Mouse (Mus musculus): ENCODE results near the gene Gm1673. TPM values are rescaled to one million over a fixed set of nuclear protein-coding genes. Genes with fewer than 3 reads are reported as not detected.
"Not testable (repeated sequence)": the region's sequence is repeated elsewhere in the genome, so short reads cannot be mapped to it uniquely, and the experiment has no call there.

Gene Gm1673
- polyA plus RNA-seq, 1 experiment: 5.3 TPM

- TF ChIP-seq FOSL1 (IDR thresholded peaks at IDR 0.05; ENCODE audit: insufficient read depth, low read length, poor library complexity, severe bottlenecking) (no peak), MYOG (IDR thresholded peaks at IDR 0.05; ENCODE audit: control insufficient read depth, extremely low read depth, insufficient read length) (no peak)
- no peak overlapping the region for H3ac ChIP-seq (ENCODE audit: control insufficient read depth, insufficient read length, low read depth)
- no peaks in the 10 kb centered on the region for H3K27me3 ChIP-seq (ENCODE audit: control insufficient read depth, insufficient read depth, insufficient read length)
- peaks cover 4% of the 10 kb centered on the region for H3K36me3 ChIP-seq (ENCODE audit: control insufficient read depth, insufficient read depth)
- H3K79me2 ChIP-seq (ENCODE audit: control insufficient read depth, insufficient read depth): peaks cover 46% of the 10 kb centered on the region
- peak overlapping the region; percentile 68 for H3K4me3 ChIP-seq (ENCODE audit: insufficient read depth, poor library complexity, severe bottlenecking)
- peaks cover 37% of the 10 kb centered on the region for H3K79me3 ChIP-seq (ENCODE audit: low read depth)
These were observed 46.0 kb upstream of the Gm1673 start for GRCm38 (mm10) chr5:33937230-33937629.

DNA sequence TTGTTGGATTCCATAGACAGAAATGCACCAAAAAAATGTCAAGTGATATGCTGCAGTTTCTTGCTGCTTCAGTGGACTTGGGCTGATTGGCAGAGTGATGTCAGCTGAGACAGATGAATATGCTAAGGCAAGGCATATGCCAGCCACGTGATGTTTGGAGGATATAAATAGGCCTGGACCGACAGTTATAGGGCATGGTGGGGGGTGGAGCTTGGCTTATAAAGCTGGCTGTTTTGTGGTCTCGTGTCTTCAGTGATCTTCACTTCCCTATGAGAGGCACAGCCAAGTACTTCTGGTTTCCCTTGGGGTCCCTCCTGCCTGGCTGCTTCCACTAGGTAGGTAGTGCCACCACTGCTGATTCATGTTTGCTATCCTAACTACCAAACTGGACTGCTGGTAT, 44.8 kb upstream of the Gm1673 start:
- Histone ChIP-seq H3K36me3 (ENCODE audit: control insufficient read depth, insufficient read depth) (no peaks in the 10 kb centered on the region), H3K4me3 (ENCODE audit: insufficient read depth, poor library complexity, severe bottlenecking) (no peak overlapping the region), H3ac (ENCODE audit: control insufficient read depth, insufficient read length, low read depth) (no peak overlapping the region), H3K79me2 (ENCODE audit: control insufficient read depth, insufficient read depth) (peaks cover 34% of the 10 kb centered on the region), H3K79me3 (ENCODE audit: low read depth) (peaks cover 26% of the 10 kb centered on the region), H3K27me3 (ENCODE audit: control insufficient read depth, insufficient read depth, insufficient read length) (no peaks in the 10 kb centered on the region)
- no peak for TF ChIP-seq FOSL1 (IDR thresholded peaks at IDR 0.05; ENCODE audit: insufficient read depth, low read length, poor library complexity, severe bottlenecking)
- TF ChIP-seq MAX (IDR thresholded peaks at IDR 0.05): no peak
- no peak for TF ChIP-seq CTCF (IDR thresholded peaks at IDR 0.05; ENCODE audit: control insufficient read depth, insufficient read depth, insufficient read length)
- no peak for TF ChIP-seq MYOG (IDR thresholded peaks at IDR 0.05; ENCODE audit: control insufficient read depth, extremely low read depth, insufficient read length)
- TF ChIP-seq CEBPB (IDR thresholded peaks at IDR 0.05; ENCODE audit: low read depth): no peak
- TF ChIP-seq MYOD1 (IDR thresholded peaks at IDR 0.05; ENCODE audit: control insufficient read depth, insufficient read length, low read depth): no peak
- TF ChIP-seq USF1 (IDR thresholded peaks at IDR 0.05; ENCODE audit: low read depth): no peak

DNA sequence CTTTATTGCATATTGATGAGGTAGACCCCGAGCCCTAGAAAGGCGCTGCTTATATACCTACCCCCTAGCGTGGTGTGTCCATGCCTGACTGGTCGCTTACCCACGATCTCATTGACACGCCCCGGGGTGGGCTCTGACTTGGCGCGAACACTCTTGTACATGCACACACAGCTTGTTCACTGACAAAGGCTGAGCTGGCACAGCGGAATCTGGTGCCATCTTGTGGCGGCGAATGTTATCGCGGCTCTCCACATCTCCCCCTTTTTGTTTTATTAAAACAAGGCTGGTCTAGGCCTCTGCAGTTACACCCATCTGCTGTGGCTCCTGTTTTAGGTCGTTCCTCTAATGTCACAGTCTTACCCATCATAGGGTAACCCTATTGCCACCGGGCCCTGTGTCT, 36.2 kb upstream of the Gm1673 start:
- H3K79me3 ChIP-seq (ENCODE audit: low read depth); H3K79me2 ChIP-seq (ENCODE audit: control insufficient read depth, insufficient read depth); H3K27me3 ChIP-seq (ENCODE audit: control insufficient read depth, insufficient read depth, insufficient read length); H3K4me3 ChIP-seq (ENCODE audit: insufficient read depth, poor library complexity, severe bottlenecking); H3K36me3 ChIP-seq (ENCODE audit: control insufficient read depth, insufficient read depth); H3ac ChIP-seq (ENCODE audit: control insufficient read depth, insufficient read length, low read depth): not testable (repeated sequence)

GRCm38 (mm10) chr5:33948314-33948713, 34.9 kb upstream of the Gm1673 start:
- Histone ChIP-seq H3K36me3 (ENCODE audit: control insufficient read depth, insufficient read depth) (no peaks in the 10 kb centered on the region), H3K79me3 (ENCODE audit: low read depth) (no peaks in the 10 kb centered on the region), H3K27me3 (ENCODE audit: control insufficient read depth, insufficient read depth, insufficient read length) (no peaks in the 10 kb centered on the region), H3ac (ENCODE audit: control insufficient read depth, insufficient read length, low read depth) (no peak overlapping the region), H3K4me3 (ENCODE audit: insufficient read depth, poor library complexity, severe bottlenecking) (no peak overlapping the region), H3K79me2 (ENCODE audit: control insufficient read depth, insufficient read depth) (no peaks in the 10 kb centered on the region)
- no peak for TF ChIP-seq CEBPB (IDR thresholded peaks at IDR 0.05; ENCODE audit: low read depth)
- TF ChIP-seq MYOG (IDR thresholded peaks at IDR 0.05; ENCODE audit: control insufficient read depth, extremely low read depth, insufficient read length): no peak
- no peak for TF ChIP-seq USF1 (IDR thresholded peaks at IDR 0.05; ENCODE audit: low read depth)
- no peak for TF ChIP-seq FOSL1 (IDR thresholded peaks at IDR 0.05; ENCODE audit: insufficient read depth, low read length, poor library complexity, severe bottlenecking)

- Histone ChIP-seq H3K79me3 (ENCODE audit: low read depth) (no peaks in the 10 kb centered on the region), H3K36me3 (ENCODE audit: control insufficient read depth, insufficient read depth) (no peaks in the 10 kb centered on the region), H3ac (ENCODE audit: control insufficient read depth, insufficient read length, low read depth) (no peak overlapping the region), H3K27me3 (ENCODE audit: control insufficient read depth, insufficient read depth, insufficient read length) (no peaks in the 10 kb centered on the region), H3K79me2 (ENCODE audit: control insufficient read depth, insufficient read depth) (no peaks in the 10 kb centered on the region), H3K4me3 (ENCODE audit: insufficient read depth, poor library complexity, severe bottlenecking) (no peak overlapping the region)
- TF ChIP-seq MYOG (IDR thresholded peaks at IDR 0.05; ENCODE audit: control insufficient read depth, extremely low read depth, insufficient read length): no peak
- no peak for TF ChIP-seq CEBPB (IDR thresholded peaks at IDR 0.05; ENCODE audit: low read depth)
- no peak for TF ChIP-seq CTCF (IDR thresholded peaks at IDR 0.05; ENCODE audit: control insufficient read depth, insufficient read depth, insufficient read length)
These were observed 29.6 kb upstream of the Gm1673 start for GRCm38 (mm10) chr5:33953471-33954185.

- TF ChIP-seq MYOD1 (IDR thresholded peaks at IDR 0.05; ENCODE audit: control insufficient read depth, insufficient read length, low read depth) (no peak), CTCF (IDR thresholded peaks at IDR 0.05; ENCODE audit: control insufficient read depth, insufficient read depth, insufficient read length) (peak; percentile 64)
- Histone ChIP-seq H3K27me3 (ENCODE audit: control insufficient read depth, insufficient read depth, insufficient read length) (no peaks in the 10 kb centered on the region), H3ac (ENCODE audit: control insufficient read depth, insufficient read length, low read depth) (no peak overlapping the region), H3K4me3 (ENCODE audit: insufficient read depth, poor library complexity, severe bottlenecking) (no peak overlapping the region), H3K79me2 (ENCODE audit: control insufficient read depth, insufficient read depth) (no peaks in the 10 kb centered on the region), H3K79me3 (ENCODE audit: low read depth) (no peaks in the 10 kb centered on the region), H3K36me3 (ENCODE audit: control insufficient read depth, insufficient read depth) (no peaks in the 10 kb centered on the region)
These were observed 28.9 kb upstream of the Gm1673 start for GRCm38 (mm10) chr5:33954354-33954753.

Data from C2C12 (cell line).